Mouse (Mus musculus): Measurements from ENCODE around the gene Tmem107.

The Tmem107 gene

GRCm38 (mm10) chr11:69104487-69104886 is 33.9 kb downstream of the Tmem107 start:
- no peak for DNase-seq (ENCODE audit: extremely low read depth, low read depth, low spot score)

DNA sequence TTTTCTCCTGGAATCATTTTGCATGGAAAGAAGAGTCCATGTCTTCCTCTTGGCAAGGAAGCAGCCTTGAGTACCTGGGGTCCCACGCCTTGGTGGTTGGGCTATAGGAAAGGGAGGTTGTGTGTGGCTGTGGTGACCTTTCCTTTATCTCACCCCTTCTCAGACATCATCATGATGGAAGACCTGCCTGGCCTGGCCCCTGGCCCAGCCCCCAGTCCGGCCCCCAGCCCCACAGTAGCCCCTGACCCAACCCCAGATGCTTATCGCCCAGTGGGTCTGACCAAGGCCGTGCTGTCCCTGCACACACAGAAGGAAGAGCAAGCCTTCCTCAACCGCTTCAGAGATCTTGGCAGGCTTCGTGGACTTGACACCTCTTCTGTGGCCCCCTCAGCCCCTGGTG is 34.6 kb downstream of the Tmem107 start:
- DNase-seq (ENCODE audit: extremely low read depth, low read depth, low spot score) = no peak

GRCm38 (mm10) chr11:69105796-69106195 is 35.2 kb downstream of the Tmem107 start:
- DNase-seq (ENCODE audit: extremely low read depth, low read depth, low spot score) = no peak

- DNase-seq (ENCODE audit: extremely low read depth, low read depth, low spot score) = no peak
Observed at GRCm38 (mm10) chr11:69106299-69106698, 35.7 kb downstream of the Tmem107 start.

- no peak for DNase-seq (ENCODE audit: extremely low read depth, low read depth, low spot score)
Observed at GRCm38 (mm10) chr11:69106842-69107241, 36.2 kb downstream of the Tmem107 start.

DNA sequence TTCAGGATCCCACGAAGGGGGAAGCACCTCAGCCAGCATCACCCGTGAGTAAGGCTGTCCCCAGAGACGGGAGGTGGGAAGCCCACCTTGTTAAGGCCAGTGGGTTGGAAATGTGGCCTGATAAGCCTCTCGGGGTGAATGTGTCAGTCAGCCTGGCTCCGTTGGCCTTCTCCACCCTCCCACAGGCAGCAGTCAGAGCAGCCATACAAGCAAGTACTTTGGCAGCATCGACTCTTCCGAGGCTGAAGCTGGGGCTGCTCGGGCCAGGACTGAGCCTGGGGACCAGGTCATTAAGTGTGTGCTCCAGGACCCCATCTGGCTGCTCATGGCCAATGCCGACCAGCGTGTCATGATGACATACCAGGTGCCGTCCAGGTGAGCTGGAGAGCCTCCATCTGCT is 37.1 kb downstream of the Tmem107 start:
- DNase-seq (ENCODE audit: extremely low read depth, low read depth, low spot score) = no peak

GRCm38 (mm10) chr11:69108223-69108622 is 37.6 kb downstream of the Tmem107 start:
- DNase-seq (ENCODE audit: extremely low read depth, low read depth, low spot score) = no peak

DNA sequence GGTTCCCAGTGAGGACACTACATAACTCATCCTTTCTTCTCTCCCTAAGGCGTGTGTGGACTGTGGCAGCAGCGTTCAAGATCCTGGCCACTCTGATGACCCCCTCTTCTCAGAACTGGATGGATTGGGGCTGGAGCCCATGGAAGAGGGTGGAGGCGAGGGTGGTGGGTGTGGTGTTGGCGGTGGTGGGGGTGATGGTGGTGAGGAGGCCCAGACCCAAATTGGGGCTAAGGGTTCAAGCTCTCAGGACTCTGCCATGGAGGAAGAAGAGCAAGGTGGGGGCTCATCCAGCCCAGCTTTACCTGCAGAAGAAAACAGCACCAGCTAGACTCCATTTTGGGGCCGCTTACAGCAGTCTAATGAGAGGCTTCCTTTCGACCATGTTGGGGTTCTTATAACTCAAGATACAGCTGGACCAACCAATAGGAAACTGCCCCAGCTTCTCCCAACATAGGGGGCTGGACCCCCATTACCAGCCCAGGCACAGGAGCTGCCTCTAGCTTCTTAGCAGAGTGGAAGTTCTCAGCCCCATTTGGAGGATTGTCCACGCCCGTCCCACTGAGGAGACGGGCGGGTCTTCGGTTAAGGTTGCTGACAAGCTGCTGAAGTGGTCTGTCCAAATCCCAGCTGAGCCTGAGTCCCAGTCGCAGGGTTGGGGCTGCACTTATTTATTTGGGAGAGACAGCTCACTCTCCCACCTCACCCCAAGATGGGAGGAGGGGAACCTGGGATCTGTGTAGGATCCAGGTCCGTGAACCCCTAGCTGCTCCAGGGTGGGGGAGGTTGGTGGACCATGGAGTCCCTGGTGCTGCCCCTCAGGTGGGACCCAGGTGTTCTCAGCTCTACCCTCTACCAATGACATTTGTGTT is 38.7 kb downstream of the Tmem107 start:
- DNase-seq (ENCODE audit: extremely low read depth, low read depth, low spot score) = no peak

DNA sequence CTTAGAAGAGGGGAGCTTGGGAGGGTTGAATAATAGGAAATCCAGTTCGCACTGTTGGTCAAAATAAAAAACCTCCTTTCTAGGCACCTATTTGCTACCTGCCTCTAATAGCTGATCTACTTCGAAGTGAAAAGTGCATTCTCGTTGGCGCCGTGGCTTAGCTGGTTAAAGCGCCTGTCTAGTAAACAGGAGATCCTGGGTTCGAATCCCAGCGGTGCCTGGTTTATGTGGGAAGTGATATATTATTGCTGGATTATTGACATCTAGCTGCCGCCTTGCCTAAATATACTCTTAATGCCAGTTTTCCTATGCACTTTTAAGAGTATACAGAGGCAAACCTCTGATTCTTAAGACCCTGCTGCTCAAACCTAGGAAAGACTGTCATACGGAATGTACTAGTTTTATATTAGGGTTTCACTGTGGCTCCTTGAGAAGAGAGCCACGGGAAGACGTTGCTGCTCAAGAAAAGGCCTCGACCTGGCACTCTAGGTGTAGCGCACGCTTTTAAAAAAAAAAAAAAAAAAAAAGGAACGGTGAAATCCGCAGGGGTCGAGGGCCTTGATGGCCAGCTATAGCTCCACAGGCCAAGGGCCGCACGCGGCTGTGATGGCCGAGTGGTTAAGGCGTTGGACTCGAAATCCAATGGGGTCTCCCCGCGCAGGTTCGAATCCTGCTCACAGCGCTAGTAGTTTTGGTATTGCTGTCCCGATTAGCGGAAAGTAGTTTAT is 39.9 kb downstream of the Tmem107 start:
- DNase-seq (ENCODE audit: extremely low read depth, low read depth, low spot score) = no peak

GRCm38 (mm10) chr11:69111051-69111810 is 40.6 kb downstream of the Tmem107 start:
- no peak for DNase-seq (ENCODE audit: extremely low read depth, low read depth, low spot score)

GRCm38 (mm10) chr11:69111865-69112264 is 41.3 kb downstream of the Tmem107 start:
- no peak for DNase-seq (ENCODE audit: extremely low read depth, low read depth, low spot score)

DNA sequence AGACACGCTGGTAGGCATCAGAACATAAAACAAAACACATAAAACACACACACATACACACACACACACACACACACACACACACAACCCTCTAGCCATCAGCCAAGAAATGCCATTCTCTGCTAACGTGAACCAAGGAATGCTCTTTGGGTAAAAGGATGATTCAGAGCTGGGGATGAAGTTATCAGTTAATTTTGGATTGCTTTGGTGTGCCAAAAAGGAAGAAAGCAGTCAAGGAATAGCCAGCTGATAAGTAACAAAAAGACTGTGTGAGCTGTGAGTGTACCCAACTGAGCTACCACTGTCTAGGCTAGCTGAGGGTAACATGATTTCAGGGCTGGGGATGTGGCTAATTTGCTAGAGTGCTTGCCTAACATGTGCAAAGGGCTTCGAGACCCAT is 43.4 kb downstream of the Tmem107 start:
- DNase-seq (ENCODE audit: extremely low read depth, low read depth, low spot score) = no peak

DNA sequence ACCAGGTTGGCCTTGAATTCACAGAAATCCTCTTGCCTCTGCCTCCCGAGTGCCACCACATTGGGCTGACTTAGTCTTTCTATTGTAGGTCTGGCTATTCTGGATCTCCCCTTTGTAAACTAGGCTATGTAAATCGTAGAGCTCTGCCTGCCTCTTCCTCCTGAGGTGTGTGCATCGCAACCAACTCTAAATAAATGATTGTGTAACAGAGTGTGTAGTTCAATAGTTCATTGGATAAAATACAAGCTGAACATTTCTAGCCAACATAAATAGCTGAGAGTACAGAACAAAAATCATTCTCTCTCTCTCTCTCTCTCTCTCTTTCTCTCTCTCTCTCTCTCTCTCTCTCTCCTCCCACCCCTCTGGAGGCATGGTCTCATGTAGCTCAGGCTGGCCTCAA is 44.0 kb downstream of the Tmem107 start:
- DNase-seq (ENCODE audit: extremely low read depth, low read depth, low spot score) = no peak

GRCm38 (mm10) chr11:69116843-69117242 is 46.2 kb downstream of the Tmem107 start:
- DNase-seq (ENCODE audit: extremely low read depth, low read depth, low spot score) = no peak

GRCm38 (mm10) chr11:69117737-69118695 is 47.4 kb downstream of the Tmem107 start:
- DNase-seq (ENCODE audit: extremely low read depth, low read depth, low spot score) = no peak

DNA sequence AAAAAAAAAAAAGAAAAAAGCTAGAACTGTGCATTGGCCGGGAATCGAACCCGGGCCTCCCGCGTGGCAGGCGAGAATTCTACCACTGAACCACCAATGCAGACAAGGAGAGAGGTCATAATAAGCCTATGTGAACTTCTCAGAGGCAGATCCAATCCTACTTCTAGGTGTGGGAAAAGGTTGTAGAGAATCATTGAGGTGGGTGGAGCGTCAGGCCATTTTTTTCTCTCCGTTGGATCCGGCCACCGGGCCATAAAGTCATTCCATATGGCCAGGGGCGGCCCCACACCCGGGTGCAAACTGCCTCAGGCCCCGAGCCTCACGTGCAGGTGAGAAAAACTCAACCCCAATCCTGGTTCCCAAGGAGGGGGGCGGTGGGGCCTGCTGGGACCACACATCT is 48.2 kb downstream of the Tmem107 start:
- no peak for DNase-seq (ENCODE audit: extremely low read depth, low read depth, low spot score)

GRCm38 (mm10) chr11:69119446-69120155 is 49.0 kb downstream of the Tmem107 start:
- DNase-seq (ENCODE audit: extremely low read depth, low read depth, low spot score) = no peak

- no peak for DNase-seq (ENCODE audit: extremely low read depth, low read depth, low spot score)
Observed at GRCm38 (mm10) chr11:69120221-69121000, 49.8 kb downstream of the Tmem107 start, which contains the start of gene Hes7. Hes7 (plus strand) TSS chr11:69120404.

Data from fat pad, adult 2 months (tissue).